Mouse (Mus musculus) left cerebral cortex, adult 18-20 months (tissue): ENCODE results near the gene Ralgps1. TPM values are rescaled to one million over a fixed set of nuclear protein-coding genes. Genes with fewer than 3 reads are reported as not detected.

ENCODE experiments used
- DNase-seq, 2 experiments: peaks; one replicate each; pipeline ENCODE4 v3.0.0; 2021 to 2022; ENCODE audit warnings: low spot score in 2 of 2, mixed read lengths in 1 of 2
- long read RNA-seq, 2 experiments: library from polyadenylated mRNA; stranded (forward); transcript quantifications; one replicate each; pipeline ENCODE4 v2.0.0; 2021
- total RNA-seq, 2 experiments: library from RNA; stranded (reverse); gene quantifications; 2 replicates each; pipeline ENCODE4 v1.2.3; 2021

Gene Ralgps1
- 10 to 100 TPM; 63.7 to 63.9 TPM for total RNA-seq
- long read RNA-seq, experiment 1, full-length matches to known transcripts = 9 of 37 reads
- long read RNA-seq, experiment 1, partial matches to known transcripts = 5 of 37 reads
- long read RNA-seq, experiment 1, other reads (novel, unspliced or antisense) = 23 of 37 reads
- long read RNA-seq, experiment 2, full-length matches to known transcripts = 5 of 20 reads
- long read RNA-seq, experiment 2, partial matches to known transcripts = 1 of 20 reads
- long read RNA-seq, experiment 2, other reads (novel, unspliced or antisense) = 14 of 20 reads

DNA sequence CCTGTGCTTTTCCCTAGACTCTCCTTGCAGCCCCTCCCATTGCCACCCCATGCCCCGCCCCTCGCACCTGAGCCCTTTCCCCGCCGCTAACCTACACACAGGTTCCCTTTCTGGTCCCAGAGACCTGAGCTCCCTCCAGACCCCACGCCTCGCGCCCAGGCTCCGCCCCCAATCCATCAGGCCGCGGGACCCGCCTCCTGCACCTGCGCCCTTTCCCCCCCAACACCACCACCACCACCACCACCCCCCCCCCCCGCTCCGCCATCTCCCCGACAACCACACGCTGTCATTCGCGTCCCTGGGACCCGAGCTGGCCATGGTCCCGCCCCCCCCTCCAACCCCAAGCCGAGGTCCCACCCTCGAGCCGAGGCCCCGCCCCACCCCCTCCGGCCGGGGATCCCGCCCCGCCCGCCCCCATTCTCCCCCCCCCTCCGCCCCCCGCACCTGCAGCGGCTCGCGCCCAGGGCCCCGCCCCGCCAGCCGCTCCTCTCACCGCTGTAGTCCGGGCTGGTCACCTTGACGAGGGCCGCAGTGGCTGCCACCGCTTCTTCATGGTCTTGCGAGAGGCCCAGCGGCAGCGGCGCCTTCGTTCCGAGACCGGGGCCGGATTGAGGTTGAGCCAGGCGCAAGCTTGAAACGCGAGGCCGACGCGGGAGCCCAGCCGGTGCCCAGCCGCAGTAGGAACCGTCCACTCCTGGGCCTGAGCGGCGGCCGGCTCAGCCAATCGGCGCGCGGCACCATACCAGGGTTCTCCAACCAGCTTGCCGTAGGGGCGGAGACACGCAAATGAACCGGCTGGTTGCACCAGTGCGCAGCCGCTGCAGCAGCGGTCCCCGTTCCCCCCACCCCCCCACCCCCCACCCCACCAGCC, at the start of gene Ralgps1:
Gene Ralgps1 (minus strand): TSS at position 710 of the 871 bp plus-strand sequence.
- peak; percentile 96 to 99 for DNase-seq

DNA sequence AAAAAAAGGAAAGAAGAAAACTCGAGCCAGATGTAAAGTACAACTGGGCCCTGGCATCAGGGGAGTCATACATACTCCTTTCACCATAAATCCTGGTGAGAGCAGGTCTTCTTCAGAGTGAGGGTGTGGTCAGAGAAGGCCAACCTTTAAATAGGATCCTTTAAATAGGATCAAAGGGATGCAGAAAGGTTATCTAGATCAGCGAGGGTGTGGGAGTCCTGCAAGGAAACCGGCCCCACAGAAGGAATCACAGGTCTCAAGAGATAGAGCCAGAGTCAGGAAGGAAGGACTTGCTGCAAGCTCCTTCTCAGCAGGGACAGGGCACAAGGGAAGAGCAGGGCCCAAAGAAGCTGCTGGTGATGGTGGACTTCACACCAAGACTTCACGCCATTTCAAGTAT, 46.2 kb upstream of the Ralgps1 start:
- DNase-seq = no peak

DNA sequence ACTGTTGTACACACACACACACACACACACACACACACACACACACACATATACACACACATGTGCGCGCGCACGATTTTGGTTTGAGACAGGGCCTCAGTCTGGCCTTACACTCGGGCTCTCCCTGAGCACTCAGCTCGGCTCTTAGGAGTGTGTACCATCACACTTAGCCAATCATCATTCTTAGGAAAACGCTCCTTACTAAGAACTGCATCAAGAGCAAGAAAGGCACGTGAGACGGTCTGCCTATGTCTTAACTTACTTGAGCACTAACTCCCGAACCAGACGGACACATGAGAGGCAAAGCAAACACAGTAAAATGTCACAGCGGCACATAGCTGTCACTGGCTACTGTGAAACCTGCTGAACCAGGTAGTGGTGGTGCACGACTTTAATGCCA, 42.7 kb upstream of the Ralgps1 start:
- no peak for DNase-seq

DNA sequence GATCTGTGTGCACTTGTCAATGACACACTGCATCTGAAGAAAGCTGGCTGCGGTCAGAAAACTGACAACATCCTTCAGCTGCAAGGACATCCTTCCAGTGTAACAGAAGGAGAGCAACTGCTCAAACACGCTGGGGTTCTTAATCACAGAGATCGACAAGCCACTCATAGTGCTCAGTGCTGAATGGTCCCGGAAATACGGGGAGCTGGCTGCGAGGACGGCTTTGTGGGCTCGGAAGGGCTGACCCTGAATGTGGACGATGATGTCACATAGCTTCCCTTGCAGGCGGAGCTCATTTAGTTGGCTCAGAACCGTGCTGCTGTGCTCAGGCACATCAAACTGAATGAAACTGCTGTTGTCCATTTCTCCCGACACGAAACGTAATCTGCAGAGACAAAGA, 40.8 kb upstream of the Ralgps1 start:
- no peak for DNase-seq

DNA sequence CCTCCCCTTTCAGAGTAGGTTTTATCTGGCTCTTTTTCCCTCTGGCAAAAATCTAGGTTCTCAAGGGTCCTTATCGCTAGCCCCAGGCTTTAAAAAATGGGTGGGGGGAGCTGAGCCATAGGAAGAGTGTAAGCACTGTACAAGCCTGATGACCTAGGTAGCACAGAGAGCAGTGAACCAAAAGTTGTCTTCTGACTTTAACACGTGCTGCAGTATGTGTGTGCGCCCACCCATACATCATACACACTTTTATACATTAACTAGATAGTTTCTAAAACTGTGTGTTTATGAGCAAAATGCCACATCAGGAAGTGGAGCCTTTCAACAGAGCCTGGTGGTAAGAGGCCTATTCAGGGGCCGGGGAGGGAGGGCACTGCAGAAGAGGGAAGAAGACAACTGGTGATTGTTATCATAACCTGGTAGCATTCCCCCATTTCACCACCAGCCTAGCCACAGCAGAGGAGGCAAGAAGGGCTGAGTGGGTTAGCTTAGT, 32.3 kb upstream of the Ralgps1 start:
- no peak for DNase-seq

DNA sequence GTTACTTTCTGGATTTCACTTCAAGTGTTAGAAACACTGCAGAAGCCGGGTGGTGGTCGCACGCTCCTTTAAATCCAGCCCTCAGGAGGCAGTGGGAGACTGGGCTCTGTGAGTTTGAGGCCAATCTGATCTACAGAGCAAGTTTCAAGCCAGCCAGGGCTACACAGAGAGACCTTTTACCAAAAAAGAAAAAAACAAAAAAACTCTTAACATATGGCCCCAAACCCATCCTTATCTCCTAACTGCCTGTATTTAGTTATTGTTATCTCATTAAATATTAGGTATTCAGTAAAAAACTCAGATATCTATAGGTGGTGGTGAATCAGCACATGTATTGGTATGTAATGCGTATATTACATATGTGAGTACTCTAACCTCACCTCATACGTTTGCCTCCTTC, 31.4 kb upstream of the Ralgps1 start:
- DNase-seq = no peak

DNA sequence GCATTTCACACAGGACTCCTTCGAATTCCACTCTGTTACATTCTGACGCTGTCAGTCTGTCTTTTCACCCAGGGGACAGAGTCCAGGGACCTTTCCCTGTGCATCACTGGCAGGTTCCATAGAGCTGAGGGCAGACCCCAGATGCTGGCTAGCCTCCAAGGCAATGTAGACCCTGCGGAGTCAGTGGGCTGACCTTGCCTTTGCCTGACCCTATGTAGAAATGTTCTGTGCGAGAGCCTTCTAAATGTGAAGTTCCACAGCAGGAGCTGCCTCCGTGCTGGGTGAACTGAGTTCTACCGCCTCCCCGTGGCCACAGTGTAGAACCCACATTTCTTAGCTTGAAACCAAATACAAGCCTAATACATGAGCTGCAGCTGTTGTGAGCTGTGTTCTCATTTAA, 30.9 kb upstream of the Ralgps1 start:
- peak; percentile 82 to 83 for DNase-seq

DNA sequence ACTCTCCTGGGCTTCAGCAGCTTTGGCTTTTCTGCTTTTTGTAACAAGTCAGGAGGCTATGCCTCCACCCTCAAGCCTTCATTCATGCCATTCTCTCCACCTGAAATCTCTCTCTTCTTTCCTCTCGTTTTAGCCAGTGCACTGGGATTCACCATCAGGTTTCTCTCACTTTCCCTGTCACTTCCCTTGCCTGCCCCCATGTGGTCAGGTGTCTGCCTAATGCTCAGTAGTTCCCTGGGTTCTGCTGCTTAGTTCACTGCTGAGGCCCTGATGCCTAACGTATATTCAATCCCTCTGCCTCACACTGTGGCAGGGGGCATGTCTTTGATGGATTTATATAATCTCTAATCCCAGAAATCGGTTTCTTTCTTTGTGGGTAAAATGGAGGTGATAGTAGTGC, 29.9 kb upstream of the Ralgps1 start:
- peak; percentile 54 to 57 for DNase-seq

DNA sequence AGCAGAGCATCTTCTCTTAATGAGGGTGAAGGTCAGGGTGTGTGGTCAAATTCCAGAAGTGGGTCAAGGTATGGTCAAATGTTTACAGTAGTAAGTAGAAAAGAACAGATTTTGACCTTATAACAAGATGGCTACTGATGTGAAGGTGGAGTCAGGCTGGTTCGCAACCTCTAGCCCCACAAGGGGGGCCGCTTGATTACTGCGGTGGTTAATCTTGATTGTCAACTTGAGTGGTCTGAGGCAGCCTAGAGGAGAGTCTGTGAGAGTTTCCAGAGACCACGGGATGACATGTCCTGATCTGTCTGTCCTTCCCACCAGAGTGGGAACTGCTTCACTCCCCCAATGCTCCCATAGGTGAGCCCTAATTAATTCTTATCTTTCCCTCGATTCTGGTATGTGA, 29.3 kb upstream of the Ralgps1 start:
- DNase-seq = no peak

DNA sequence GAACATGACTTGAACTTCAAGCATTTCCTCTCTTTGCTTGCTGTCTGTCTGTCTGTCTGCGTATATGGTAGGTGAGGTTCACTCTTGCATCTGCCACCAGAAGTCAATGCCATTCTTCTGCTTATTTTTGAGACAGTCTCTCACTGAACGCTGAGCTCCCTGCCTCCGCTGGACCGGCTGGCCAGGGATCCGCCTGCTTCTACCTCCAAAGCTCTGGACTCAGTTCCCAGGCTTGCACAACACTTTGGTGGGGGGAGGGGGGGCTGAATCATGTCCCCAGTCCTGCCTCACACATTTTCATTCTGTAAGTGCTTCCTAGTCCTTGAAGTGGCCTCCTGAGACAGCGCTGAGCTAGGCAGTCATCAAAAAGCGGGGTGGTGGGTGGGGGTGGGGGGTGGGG, 27.8 kb upstream of the Ralgps1 start:
- DNase-seq = no peak

DNA sequence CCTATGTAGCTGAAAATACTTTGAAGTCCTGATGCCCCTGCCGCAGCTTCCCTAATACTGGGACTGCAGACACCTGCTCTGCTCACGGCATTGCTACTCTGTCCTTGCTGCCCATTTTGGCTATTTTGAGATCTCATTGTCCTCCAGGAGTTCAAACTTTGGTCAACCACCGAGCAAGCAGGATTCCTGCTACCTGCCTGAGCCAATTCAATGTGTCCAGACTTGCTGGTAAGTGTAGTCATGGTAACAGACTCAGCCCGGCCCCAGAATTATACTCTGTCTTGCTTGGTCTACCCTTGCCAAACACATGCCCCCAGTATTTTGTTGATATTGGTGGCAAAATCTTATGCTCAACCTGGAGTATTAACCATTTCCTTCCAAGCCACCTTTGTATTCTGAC, 25.8 kb upstream of the Ralgps1 start:
- no peak for DNase-seq

DNA sequence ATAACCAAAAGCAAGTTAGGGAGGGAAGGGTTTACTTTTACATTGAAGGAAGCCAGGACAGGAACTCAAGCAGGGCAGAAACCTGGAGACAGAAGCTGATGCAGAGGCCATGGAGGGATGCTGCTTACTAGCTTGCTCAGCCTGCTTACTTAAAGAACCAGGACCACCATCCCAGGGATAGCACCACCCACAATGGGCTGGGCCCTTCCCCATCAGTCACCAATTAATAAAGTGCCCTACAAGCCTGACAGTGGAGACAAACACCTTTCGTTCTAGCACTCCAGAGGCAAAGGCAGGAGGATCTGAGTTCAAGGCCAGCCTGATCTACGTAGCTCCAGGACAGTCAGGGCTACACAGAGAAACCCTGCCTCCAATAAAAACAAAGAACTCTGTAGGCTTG, 23.8 kb upstream of the Ralgps1 start:
- DNase-seq = no peak

DNA sequence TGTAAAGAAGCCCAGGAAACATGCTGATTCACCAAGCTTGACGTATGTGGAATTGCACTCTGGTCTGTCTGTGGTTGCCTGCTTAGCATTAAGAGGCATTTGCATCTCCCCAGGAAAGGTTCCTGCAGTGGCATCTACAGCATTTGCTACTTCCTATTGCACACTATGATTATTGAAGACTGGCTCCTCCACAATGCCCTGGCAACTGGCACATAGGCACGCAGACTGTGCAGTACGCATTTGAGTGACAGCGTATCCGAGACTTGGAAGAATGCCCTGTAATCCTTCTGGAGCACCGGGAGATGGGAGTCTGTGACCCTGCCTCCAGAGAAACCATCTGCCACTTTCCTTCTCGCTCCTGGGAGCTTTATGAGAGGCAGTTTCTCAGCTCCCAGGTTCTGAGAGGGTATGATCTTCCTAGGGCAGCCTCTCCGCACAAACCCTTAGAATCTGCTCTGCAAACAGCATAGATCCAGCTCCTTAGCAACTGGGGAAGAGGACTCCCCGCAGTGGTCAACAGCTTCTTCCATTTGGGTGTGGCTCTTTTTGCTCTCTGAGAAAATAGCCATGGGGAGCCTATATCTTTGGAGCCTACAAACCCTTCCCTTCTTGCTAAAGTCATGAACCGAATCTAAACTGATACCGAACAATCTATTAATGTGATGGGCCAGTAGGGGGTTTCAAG, 22.8 kb upstream of the Ralgps1 start:
- DNase-seq = no peak

DNA sequence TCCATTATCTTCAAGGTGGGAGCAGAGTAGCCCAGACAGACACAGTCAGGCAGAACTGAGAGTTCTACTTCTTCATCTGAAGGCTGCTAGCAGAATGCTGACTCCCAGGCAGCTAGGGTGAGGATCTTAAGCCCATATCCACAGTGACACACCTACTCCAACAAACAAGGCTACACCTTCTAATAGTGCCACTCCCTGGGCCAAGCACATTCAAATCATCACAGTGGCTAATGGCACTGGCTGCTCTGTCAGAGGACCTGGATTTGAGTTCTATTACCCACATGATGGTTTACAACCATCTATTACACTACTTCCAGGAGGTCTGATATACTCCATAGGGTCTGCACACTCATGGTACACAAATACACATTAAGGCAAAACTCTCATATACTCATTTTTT, 21.7 kb upstream of the Ralgps1 start:
- no peak for DNase-seq

DNA sequence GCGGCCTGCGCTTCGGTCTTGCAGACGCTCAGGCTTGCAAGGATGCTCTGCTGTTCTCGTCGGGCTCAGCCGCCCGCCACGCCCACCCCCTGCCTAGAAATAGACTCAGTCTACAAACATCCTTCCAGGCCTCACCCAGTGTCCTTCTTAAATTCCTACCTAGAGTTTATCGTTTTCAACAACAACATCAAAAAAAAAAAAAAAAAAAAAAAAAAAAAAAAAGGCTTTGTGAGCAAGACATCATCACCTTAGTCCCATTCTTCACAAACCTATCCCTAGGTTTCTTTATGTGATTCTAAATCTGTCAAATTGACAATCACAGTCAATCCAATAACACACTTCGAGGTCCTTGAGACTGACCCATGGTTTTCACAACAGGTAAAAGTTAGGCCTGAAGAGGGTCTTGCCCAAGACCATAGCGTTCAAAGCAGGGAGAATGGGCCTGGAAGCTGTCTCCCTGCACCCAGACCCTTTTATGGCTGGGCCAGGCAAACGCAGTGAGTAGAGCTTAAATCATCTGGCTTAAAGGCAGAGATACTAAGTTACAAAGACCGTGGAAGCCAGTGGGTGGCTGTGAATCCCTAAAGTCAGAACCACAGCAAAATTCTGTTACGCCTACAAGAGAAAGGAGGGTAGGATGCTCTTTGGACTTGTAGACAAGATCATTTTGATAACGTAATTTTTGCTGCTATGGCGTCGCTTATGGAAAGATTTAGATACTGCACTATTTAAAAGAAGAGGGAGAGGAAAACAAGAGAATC, 542 bp upstream of the Ralgps1 start:
- DNase-seq = no peak

DNA sequence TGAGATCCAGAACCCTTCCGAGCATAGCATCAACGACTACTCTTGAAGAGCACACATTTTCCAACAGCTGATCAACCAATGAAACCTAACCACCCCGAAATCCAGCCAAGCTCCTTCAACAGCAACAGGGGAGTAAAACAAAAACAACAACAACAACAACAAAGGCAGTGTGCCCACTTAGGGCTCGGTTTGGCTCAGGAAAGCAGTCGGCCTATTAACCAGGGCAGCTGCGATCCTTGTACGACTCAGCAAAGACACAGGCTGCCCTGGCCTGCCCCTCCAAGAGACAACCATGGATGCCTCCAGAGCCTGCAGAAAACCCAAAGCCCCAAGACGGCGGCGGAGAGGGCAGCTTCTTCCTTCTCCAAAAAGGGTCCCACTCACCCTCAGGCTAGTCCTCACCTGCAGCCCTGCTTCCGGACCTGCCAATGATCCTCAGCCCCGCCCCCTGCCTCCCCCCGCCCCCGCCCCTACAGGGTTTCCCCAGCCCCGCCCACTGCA, 960 bp downstream of the Ralgps1 start:
- no peak for DNase-seq

DNA sequence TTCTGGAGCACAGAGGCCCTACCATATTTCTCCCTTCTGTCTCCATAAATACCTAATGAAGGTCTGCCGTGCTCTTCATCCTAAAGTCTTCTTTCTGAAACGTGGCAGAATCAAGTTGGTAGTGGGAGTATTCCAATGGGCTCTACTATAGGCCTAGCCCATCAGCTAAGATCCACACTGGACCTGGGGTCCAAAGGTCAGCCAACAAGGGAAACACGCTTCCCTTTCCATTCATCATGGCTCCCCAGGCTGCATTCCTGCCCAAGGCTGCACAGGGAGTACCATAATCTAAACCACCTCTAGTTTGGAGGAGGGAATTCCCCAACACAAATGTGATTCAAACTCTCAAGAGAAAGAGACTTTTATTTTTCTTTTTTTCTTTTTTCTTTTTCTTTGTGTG, 1.8 kb downstream of the Ralgps1 start:
- DNase-seq = no peak

DNA sequence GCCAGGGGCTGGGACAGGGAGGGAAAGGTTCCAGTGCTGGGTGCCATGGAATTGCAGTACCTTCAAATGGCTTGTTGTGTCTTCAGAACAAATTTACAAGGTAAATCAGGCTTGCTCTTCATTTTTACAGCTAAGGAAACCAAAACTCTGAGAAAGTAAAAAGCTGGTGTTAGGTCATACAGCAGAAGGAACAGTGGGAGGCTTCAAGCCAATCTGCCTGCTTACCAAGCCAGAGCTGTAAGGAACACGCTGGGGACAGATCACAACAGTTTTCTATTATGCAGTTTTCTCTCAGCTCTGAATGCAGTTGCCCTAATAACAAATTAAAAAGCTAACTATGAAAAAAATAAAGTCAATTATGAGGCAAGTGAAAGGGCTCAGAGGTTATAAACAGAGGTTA, 2.8 kb downstream of the Ralgps1 start:
- no peak for DNase-seq

DNA sequence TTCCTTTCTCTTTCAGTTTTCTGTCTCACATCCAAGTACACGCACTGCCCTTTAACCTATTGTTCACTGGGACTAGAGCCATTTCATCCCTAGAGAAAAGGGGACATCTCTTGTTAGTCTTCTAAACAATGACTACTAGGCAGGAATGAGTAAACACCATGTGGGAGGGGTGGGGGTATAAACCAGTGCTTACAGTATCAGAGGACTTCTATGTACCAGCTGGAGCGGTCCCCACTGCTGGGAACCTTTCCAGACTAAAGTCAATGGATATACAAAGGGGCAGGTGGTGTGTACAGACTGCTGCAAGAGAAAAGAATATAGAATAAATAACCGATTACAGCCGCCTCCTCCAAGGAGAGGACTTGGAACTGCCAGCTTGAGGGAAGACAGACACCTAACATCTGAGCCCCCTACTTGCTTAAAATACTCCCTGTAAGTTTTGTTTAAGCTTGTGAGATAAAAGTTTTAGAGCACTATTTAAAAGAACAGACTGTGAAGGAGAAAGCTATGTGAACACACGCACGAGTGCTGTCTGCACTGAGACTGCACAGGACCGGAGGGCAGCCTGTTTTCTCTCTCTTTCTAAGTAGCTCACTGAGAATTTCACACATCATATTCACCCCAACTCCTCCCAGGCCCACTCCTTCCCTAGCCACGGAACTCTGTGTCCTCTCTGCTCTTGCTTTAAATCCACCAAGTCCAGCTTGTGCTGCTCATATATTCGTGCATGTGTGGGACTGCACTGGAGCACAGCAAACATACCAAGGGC, 5.4 kb downstream of the Ralgps1 start:
- no peak for DNase-seq

DNA sequence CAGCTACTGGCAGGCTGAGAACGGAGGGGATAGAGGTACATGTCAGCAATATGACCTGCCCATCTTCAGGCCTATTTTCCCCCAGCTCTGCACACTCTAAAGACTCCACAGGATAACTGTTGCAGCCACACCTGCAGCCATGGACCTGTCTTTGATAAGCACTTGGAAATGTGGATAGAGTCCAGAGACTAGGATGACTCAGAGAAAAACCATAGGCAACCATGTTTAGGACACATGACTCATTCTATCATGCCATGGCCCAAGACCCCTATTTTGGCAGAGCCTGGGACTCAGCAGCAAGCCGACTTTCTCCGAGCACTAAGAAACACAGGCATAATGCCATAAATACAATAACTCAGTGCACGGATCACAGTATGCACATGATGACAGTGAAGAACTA, 6.6 kb downstream of the Ralgps1 start:
- no peak for DNase-seq
